Mouse (Mus musculus) erythroblast, adult 5-6 weeks (primary cell): Measurements from ENCODE around the gene Tanc2. TPM values are rescaled to one million over a fixed set of nuclear protein-coding genes. Genes with fewer than 3 reads are reported as not detected.

Experiments
- ATAC-seq: replicated peaks from 2 replicates; pipeline ENCODE4 v1.8.0; 2016; ENCODE audit warnings: moderate number of reproducible peaks, mild to moderate bottlenecking, moderate TSS enrichment, inconsistent platforms; ENCODE audit not compliant: poor library complexity, low FRiP score, severe bottlenecking
- total RNA-seq, 2 experiments: library from RNA; stranded (forward) in 1 of 2; stranded (reverse) in 1 of 2; fragments of 150-400 nt in 1 of 2; fragments of 200-764, 138-1000 nt in 1 of 2; gene quantifications; 2 replicates each; pipeline versions ENCODE4 v1.2.3 to v1.2.4; 2015 to 2017; ENCODE audit warnings: low replicate concordance in 2 of 2

Tanc2 gene
- total RNA-seq, 2 experiments from 2014 or later: 0.26 to 0.58 TPM

- ATAC-seq: no peak
Observed at GRCm38 (mm10) chr11:105913580-105913979, 323.8 kb downstream of the Tanc2 start.

- ATAC-seq: no peak
Observed at GRCm38 (mm10) chr11:105920098-105920785, 330.5 kb downstream of the Tanc2 start.

GRCm38 (mm10) chr11:105920836-105921235 is 331.1 kb downstream of the Tanc2 start:
- ATAC-seq: 0 out of 2 replicates have a peak, but pooled peaks have one; percentile 58

GRCm38 (mm10) chr11:105921275-105921674 is 331.5 kb downstream of the Tanc2 start:
- ATAC-seq: no peak

- ATAC-seq: no peak
Observed at GRCm38 (mm10) chr11:105922769-105923663, 333.2 kb downstream of the Tanc2 start.

GRCm38 (mm10) chr11:105927065-105928030 is 337.6 kb downstream of the Tanc2 start:
- ATAC-seq: peak; percentile 82

- no peak for ATAC-seq
Observed at GRCm38 (mm10) chr11:105928171-105928570, 338.4 kb downstream of the Tanc2 start.

GRCm38 (mm10) chr11:105931380-105931779 is 341.6 kb downstream of the Tanc2 start:
- ATAC-seq: no peak

GRCm38 (mm10) chr11:105933746-105934145 is 344.0 kb downstream of the Tanc2 start:
- ATAC-seq: no peak

GRCm38 (mm10) chr11:105934303-105934711 is 344.5 kb downstream of the Tanc2 start:
- no peak for ATAC-seq

- no peak for ATAC-seq
Observed at GRCm38 (mm10) chr11:105934816-105935215, 345.0 kb downstream of the Tanc2 start.

GRCm38 (mm10) chr11:105935496-105935895 is 345.7 kb downstream of the Tanc2 start:
- no peak for ATAC-seq

GRCm38 (mm10) chr11:105936200-105936599 is 346.4 kb downstream of the Tanc2 start:
- no peak for ATAC-seq

GRCm38 (mm10) chr11:105936974-105937373 is 347.2 kb downstream of the Tanc2 start:
- no peak for ATAC-seq

- no peak for ATAC-seq
Observed at GRCm38 (mm10) chr11:105938771-105939170, 349.0 kb downstream of the Tanc2 start.

GRCm38 (mm10) chr11:105941973-105942372 is 352.2 kb downstream of the Tanc2 start:
- no peak for ATAC-seq

GRCm38 (mm10) chr11:105943133-105944102 is 353.6 kb downstream of the Tanc2 start:
- ATAC-seq: no peak

GRCm38 (mm10) chr11:105944126-105944621 is 354.4 kb downstream of the Tanc2 start:
- ATAC-seq: 0 out of 2 replicates have a peak, but pooled peaks have one; percentile 29
